Comparison of ENCODE assay signal across 12 mouse cellular contexts in genomic region chr12:59216676-59217266, GRCm38 (mm10). TPM values are rescaled to one million over a fixed set of nuclear protein-coding genes. Genes with fewer than 3 reads are reported as not detected.
DNase-seq lines count a peak whose midpoint lies in the region; ATAC-seq and TF ChIP-seq lines count a peak whose summit lies in the region.
"Had no signal": no experiment of that assay in that cellular context is flagged by ENCODE, and none has a peak within 500 bp of the region (broad histone marks: within the 10 kb centered on the region; RNA-seq: fewer than 3 reads in every experiment).

No protein-coding gene starts in this region.

- no peak for DNase-seq in limb, embryonic 10.5 days (ENCODE audit: low spot score)
- no peak for DNase-seq in liver, embryonic 14.5 days (ENCODE audit: low read depth in 3 of 3, low spot score in 3 of 3)
- DNase-seq in adrenal gland, adult 8-10 months: no peak
- DNase-seq in layer of hippocampus, postnatal 10 days (ENCODE audit: low spot score in 2 of 2): no peak
- DNase-seq: cerebellum, postnatal 25 days; layer of hippocampus, postnatal 36 days; thymus, adult 18-20 months had no signal

- H3K9me3 ChIP-seq in limb, embryonic 13.5 days: no peaks in the 10 kb centered on the region
- H3K9me3 ChIP-seq in limb, embryonic 10.5 days (replicated peaks): no peaks in the 10 kb centered on the region
- H3K9me3 ChIP-seq in liver, embryonic 14.5 days (ENCODE audit: control insufficient read depth, low read length): no peaks in the 10 kb centered on the region
- no peaks in the 10 kb centered on the region for H3K9me3 ChIP-seq in neural tube, embryonic 14.5 days (ENCODE audit: control insufficient read depth, low read length)

- H3K4me1 ChIP-seq in limb, embryonic 13.5 days: peaks cover 13% of the 10 kb centered on the region
- H3K4me1 ChIP-seq in limb, embryonic 10.5 days: peaks cover 16% of the 10 kb centered on the region
- H3K4me1 ChIP-seq in cortical plate, adult 2 months (ENCODE audit: control insufficient read depth, insufficient read depth, low read length): peaks cover 2% of the 10 kb centered on the region; the same call in 1 of the 2 replicates
- peaks cover 8 to 12% of the 10 kb centered on the region in 2 experiments; a peak in 3 of 4 replicates for H3K4me1 ChIP-seq in liver, embryonic 14.5 days (replicated peaks; ENCODE audit: control insufficient read depth in 2 of 2, insufficient read depth in 2 of 2, low read length in 1 of 2)
- H3K4me1 ChIP-seq in neural tube, embryonic 14.5 days (ENCODE audit: control insufficient read depth, insufficient read depth, low read length): peaks cover 22% of the 10 kb centered on the region

- no peak overlapping the region for H3K27ac ChIP-seq in limb, embryonic 13.5 days
- no peak overlapping the region for H3K27ac ChIP-seq in limb, embryonic 10.5 days
- H3K27ac ChIP-seq in cortical plate, adult 2 months (ENCODE audit: insufficient read depth, low read length): no peak overlapping the region
- H3K27ac ChIP-seq in liver, embryonic 14.5 days: no peak overlapping the region
- H3K27ac ChIP-seq in neural tube, embryonic 14.5 days (ENCODE audit: low read depth, low read length): no peak overlapping the region

- no peak overlapping the region for H3K9ac ChIP-seq in limb, embryonic 13.5 days
- H3K9ac ChIP-seq in liver, embryonic 14.5 days (replicated peaks): no peak overlapping the region
- no peak overlapping the region for H3K9ac ChIP-seq in neural tube, embryonic 14.5 days (replicated peaks; ENCODE audit: low read depth, low read length)

- TF ChIP-seq POLR2A in cortical plate, adult 2 months (IDR thresholded peaks at IDR 0.05; ENCODE audit: extremely low read depth, insufficient read depth, low read length): no peak

- TF ChIP-seq EP300 in liver, embryonic 14.5 days (IDR thresholded peaks at IDR 0.05; ENCODE audit: low read depth): no peak

- peaks cover 11% of the 10 kb centered on the region for H3K36me3 ChIP-seq in limb, embryonic 13.5 days
- peaks cover 7% of the 10 kb centered on the region for H3K36me3 ChIP-seq in limb, embryonic 10.5 days
- no peaks in the 10 kb centered on the region for H3K36me3 ChIP-seq in liver, embryonic 14.5 days (replicated peaks; ENCODE audit: control insufficient read depth, insufficient read depth, low read depth)
- H3K36me3 ChIP-seq in neural tube, embryonic 14.5 days (ENCODE audit: control insufficient read depth, insufficient read depth, low read length): no peaks in the 10 kb centered on the region

- ATAC-seq in limb, embryonic 13.5 days (ENCODE audit: low FRiP score, low read depth): no peak
- no peak for ATAC-seq in liver, embryonic 14.5 days (ENCODE audit: insufficient read depth)
- no peak for ATAC-seq in neural tube, embryonic 14.5 days (ENCODE audit: low read depth)
- ATAC-seq: intestine, postnatal 0 days; lung, postnatal 0 days had no signal

- H3K4me2 ChIP-seq in limb, embryonic 13.5 days (replicated peaks): peak overlapping the region; percentile 94; the same call in 1 of the 2 replicates
- H3K4me2 ChIP-seq in liver, embryonic 14.5 days (ENCODE audit: low read depth): peak overlapping the region; percentile 82
- peak overlapping the region; percentile 90; the same call in 1 of the 2 replicates for H3K4me2 ChIP-seq in neural tube, embryonic 14.5 days (ENCODE audit: low read depth, low read length)

- no peak for TF ChIP-seq CTCF in cortical plate, adult 2 months (IDR thresholded peaks at IDR 0.05; ENCODE audit: extremely low read depth, insufficient read depth, low read length)
- no peak for TF ChIP-seq CTCF in liver, embryonic 14.5 days (IDR thresholded peaks at IDR 0.05; ENCODE audit: low read depth)

- WGBS in limb, embryonic 13.5 days: 88% methylated on average over 6 of the region's 6 CpGs
- 89% methylated on average over 6 of the region's 6 CpGs for WGBS in limb, embryonic 10.5 days
- 45% methylated on average over 6 of the region's 6 CpGs for WGBS in liver, embryonic 14.5 days (ENCODE audit: insufficient replicate concordance)
- 85% methylated on average over 6 of the region's 6 CpGs for WGBS in neural tube, embryonic 14.5 days

- no peak overlapping the region for H3K4me3 ChIP-seq in limb, embryonic 13.5 days
- no peak overlapping the region for H3K4me3 ChIP-seq in limb, embryonic 10.5 days
- peak overlapping the region; percentile 60 for H3K4me3 ChIP-seq in cortical plate, adult 2 months (ENCODE audit: insufficient read depth, low read length)
- no peak overlapping the region; a peak in 1 of 4 replicates for H3K4me3 ChIP-seq in liver, embryonic 14.5 days (ENCODE audit: insufficient read depth in 1 of 2, low read depth in 2 of 2, low read length in 2 of 2)
- H3K4me3 ChIP-seq in neural tube, embryonic 14.5 days (ENCODE audit: low read depth, low read length): no peak overlapping the region

- no peaks in the 10 kb centered on the region for H3K27me3 ChIP-seq in limb, embryonic 13.5 days
- H3K27me3 ChIP-seq in limb, embryonic 10.5 days (ENCODE audit: low read depth, poor library complexity, severe bottlenecking): no peaks in the 10 kb centered on the region
- no peaks in the 10 kb centered on the region for H3K27me3 ChIP-seq in liver, embryonic 14.5 days (ENCODE audit: control insufficient read depth, insufficient read depth, low read length)
- no peaks in the 10 kb centered on the region for H3K27me3 ChIP-seq in neural tube, embryonic 14.5 days (ENCODE audit: control insufficient read depth, insufficient read depth, low read length)

RNA-seq across cellular contexts. Expression of gene Fbxo33, which starts 2.8 kb away (rescaled TPM):
- 7.1 and 7.9 TPM in 2 replicates for polyA plus RNA-seq in limb, embryonic 13.5 days (2015; fragmentation: Nextera tagmentation; extraction: Ambion mirVana)
- 7.0 and 7.3 TPM in 2 replicates for polyA plus RNA-seq in limb, embryonic 10.5 days (2016; fragmentation: Nextera tagmentation; extraction: Ambion mirVana)
- polyA plus RNA-seq in cortical plate, adult 2 months (2012; rRNA removed): 45.5 and 49.2 TPM in 2 replicates
- polyA plus RNA-seq in liver, embryonic 14.5 days (2012; rRNA removed): 3.8 and 7.7 TPM in 2 replicates
- 10.9 and 11.1 TPM in 2 replicates for polyA plus RNA-seq in liver, embryonic 14.5 days (2014; fragmentation: Nextera tagmentation; extraction: Ambion mirVana)
- polyA plus RNA-seq in neural tube, embryonic 14.5 days (2014; fragmentation: Nextera tagmentation; extraction: Ambion mirVana): 10.2 and 11.1 TPM in 2 replicates
- total RNA-seq in adrenal gland, adult 8-10 months (2022): 10 to 100 TPM; 41.6 to 67.2 (median 48.8) TPM
- 10 to 100 TPM; 19.1 to 20.6 TPM for total RNA-seq in layer of hippocampus, postnatal 10 days (2021)
